Mouse (Mus musculus): ENCODE data around the gene Uck1.

- no peak for TF ChIP-seq CTCF (IDR thresholded peaks at IDR 0.05; ENCODE audit: low read depth)
- TF ChIP-seq EP300 (optimal IDR thresholded peaks at IDR 0.05) = no peak
Measured at GRCm38 (mm10) chr2:32218541-32219334, 41.2 kb downstream of the Uck1 start.

Data from stomach, postnatal 0 days (tissue).